Mouse (Mus musculus) liver, adult (tissue): ENCODE measurements around the gene Tubb2a.

Experiments used
- GATA4 ChIP-seq: IDR thresholded peaks from 2 replicates; pipeline ENCODE4 v1.6.1; 2014; ENCODE audit warnings: mild to moderate bottlenecking, low read length; ENCODE audit not compliant: insufficient replicate concordance

Tubb2a gene

DNA sequence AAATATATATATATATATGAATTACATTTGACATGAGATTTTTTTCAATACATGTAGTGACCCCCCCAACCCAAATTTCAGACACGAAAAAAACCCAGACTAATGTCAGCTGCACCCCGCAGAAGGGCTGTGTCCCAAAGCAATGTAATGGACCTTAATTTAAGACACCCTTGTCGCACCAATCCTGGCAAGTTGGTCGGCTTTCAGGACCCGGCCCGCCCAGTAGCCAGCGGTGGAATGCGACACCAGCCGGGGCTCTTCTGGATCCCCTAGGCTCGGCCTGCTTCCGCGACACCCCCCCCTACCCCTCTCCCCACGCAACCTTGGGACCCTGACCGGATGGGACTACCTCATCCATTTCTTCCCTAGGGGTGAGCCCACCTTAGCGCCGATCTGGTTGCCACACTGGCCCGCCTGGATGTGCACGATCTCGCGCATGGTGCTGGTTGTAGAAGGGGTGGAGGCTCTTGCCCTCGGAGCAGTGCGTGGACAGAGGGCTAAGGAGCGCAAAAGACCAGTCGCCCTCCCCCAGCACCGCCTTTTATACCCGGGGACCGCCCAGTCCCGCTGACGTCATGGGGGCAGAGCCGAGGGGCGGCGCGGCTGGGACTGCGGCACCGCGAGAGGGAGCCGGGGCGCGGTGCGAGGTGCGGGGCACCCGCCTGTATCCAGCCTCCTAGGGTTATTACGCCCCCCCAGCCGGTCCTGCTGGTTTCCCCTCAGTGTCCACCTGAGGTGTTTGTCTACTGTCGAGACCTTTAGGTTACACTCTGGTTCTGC is at the start of gene Tubb2a:
Gene Tubb2a, minus strand, starts transcription at position 516 of the 780 bp plus-strand sequence.
- TF ChIP-seq GATA4: no peak

- no peak for TF ChIP-seq GATA4
These were observed 47.9 kb upstream of the Tubb2a start for GRCm38 (mm10) chr13:34125711-34126110.

- no peak for TF ChIP-seq GATA4
These were observed 42.7 kb upstream of the Tubb2a start for GRCm38 (mm10) chr13:34120536-34120935.

- TF ChIP-seq GATA4: no peak
These were observed 41.6 kb upstream of the Tubb2a start for GRCm38 (mm10) chr13:34119406-34119805.

DNA sequence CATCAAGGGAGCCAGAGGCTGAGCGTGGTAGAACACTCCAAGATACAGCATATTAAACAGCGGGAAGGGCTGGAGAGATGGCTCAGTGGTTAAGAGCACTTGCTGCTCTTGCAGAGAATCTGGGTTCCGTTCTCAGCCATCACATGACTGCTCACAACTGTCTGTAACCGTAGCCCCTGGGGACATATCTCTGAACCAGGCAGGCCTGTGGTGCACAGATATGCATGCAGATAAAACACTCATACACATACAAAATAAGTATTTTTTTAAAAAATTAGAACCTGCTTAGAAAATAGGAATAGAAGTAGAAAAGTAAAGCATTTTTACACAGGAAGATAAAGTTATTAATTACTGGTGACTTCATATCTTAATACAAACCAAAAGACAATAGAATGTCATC is 41.0 kb upstream of the Tubb2a start:
- TF ChIP-seq GATA4: no peak

GRCm38 (mm10) chr13:34116508-34116907 is 38.7 kb upstream of the Tubb2a start:
- no peak for TF ChIP-seq GATA4

- no peak for TF ChIP-seq GATA4
These were observed 36.8 kb upstream of the Tubb2a start for GRCm38 (mm10) chr13:34114654-34115053.

- no peak for TF ChIP-seq GATA4
These were observed 35.3 kb upstream of the Tubb2a start for GRCm38 (mm10) chr13:34113086-34113485.

- no peak for TF ChIP-seq GATA4
These were observed 34.7 kb upstream of the Tubb2a start for GRCm38 (mm10) chr13:34112369-34113081.

DNA sequence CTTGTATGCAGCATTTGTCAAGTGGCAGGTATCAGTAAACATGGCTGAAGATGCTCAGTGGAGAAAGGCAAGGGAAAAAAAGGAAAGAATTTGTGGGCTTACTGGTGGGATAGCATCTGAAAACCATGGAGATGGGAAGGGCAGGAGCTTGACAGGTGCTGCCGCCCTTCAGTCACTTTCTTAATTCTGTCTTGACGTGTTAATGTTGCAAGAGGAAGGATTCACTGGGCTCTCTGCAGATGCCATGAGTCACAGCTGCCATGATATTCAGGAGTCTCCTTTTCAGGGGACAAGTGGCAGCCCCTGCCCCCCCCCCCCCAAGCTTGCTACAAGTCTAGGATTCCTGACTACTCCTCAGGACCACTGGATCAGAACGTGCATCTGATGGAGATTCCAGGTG is 34.1 kb upstream of the Tubb2a start:
- no peak; the same call in 1 of the 2 replicates for TF ChIP-seq GATA4

DNA sequence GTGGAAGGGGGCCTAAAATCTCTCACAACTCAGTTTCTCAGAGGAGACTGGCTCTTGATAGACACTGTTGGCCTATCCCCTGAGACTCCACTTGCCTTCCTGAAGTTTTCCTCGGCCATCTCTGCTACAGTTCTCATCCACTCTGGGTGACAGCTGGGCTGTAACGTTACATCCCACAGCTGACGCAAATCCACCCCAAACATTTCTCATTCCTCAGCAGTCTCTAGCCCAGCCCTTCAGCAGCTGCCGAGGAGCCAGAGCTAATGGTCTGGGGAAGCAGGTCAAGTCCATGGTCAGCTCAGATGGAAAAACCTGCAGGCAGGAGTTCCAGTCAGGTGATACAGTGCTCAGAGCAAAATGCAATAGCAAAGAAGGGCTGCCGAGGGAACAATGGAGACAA is 33.2 kb upstream of the Tubb2a start:
- no peak for TF ChIP-seq GATA4

DNA sequence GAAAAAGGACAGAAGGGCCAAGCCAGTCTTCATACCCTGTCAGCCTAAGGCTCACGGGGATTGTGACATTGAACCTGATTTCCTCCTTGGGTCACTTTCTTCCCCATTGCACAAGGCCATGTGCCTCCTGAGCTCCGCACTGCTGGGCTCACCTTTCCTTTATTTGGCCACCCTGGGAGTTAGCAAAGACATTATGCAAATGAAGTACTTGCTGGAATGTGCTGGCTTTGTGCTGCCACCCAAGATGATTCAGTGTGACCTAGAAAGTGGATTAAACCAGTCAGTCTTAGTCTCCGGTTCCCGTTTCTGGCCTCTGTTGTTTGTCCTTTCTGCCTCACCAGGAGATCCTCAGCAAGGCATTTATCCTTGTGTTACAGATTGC is 31.9 kb upstream of the Tubb2a start:
- TF ChIP-seq GATA4: no peak

DNA sequence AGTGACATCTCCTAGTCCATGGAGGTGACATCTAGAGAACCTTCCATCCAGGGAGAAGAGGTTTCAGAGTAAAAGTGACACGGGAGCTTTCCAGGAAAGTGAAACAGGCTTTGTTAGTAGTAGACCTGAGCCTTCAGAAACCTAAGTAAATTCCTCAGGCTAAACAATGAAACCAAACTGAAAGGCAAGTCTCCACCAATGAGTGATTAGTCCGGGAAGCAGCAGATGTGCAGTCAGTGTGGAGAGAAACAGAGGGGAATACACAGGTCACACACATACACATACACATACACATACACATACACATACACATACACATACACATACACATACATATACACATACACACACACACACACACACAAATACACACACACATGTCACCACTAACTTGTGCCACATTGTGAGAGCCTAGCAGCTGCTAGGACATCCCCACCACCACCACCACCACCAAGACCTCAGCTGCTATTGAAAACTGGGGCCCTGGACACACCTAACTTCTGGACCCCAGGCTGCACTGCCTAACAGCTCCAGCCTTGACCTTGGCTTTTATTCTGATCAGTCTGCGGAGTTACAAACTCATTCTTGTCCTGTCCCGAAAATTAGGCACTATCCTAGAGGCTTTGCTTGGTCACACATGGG is 31.3 kb upstream of the Tubb2a start:
- no peak for TF ChIP-seq GATA4

- no peak for TF ChIP-seq GATA4
These were observed 29.2 kb upstream of the Tubb2a start for GRCm38 (mm10) chr13:34106999-34107398.

- no peak for TF ChIP-seq GATA4
These were observed 28.4 kb upstream of the Tubb2a start for GRCm38 (mm10) chr13:34106256-34106655.

DNA sequence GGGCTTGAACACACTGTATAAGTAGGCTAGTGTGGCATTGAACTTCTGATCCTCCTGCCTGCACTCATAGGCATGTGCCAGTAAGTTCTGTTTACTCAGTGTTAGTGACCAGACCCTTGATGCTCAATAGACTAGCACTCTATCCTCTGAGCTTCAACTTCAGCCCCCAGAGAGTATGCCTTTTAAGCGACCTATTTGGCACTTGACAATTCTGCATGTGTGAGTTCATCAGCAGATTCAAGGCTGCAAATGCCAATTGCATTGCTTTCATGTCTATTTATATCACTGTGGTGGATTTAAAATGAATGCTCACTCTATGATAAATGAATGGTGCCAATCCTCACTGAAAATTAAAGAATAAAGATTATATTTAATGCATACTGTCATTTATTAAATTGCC is 27.6 kb upstream of the Tubb2a start:
- no peak for TF ChIP-seq GATA4
